Mouse (Mus musculus) lung, adult 18-20 months (tissue): ENCODE measurements around the gene Avl9.
A peak's percentile ranks its signal among the peaks of the same experiment; 100 is the strongest.

Experiments used
- DNase-seq, 2 experiments: peaks; one replicate each; pipeline ENCODE4 v3.0.0; 2022; ENCODE audit warnings: mixed read lengths in 2 of 2

Gene Avl9

GRCm38 (mm10) chr6:56796232-56796631, 81.5 kb downstream of the Avl9 start:
- no peak for DNase-seq

- peak; percentile 31 to 38 for DNase-seq
These were observed 82.0 kb downstream of the Avl9 start for GRCm38 (mm10) chr6:56796668-56797141.

GRCm38 (mm10) chr6:56797311-56798151, 82.8 kb downstream of the Avl9 start, which contains the start of gene Kbtbd2:
TSS of gene Kbtbd2 (minus strand) at chr6:56797813.
- peak; percentile 96 to 97 for DNase-seq

- DNase-seq, result no peak
These were observed 83.4 kb downstream of the Avl9 start for GRCm38 (mm10) chr6:56798152-56798465.

GRCm38 (mm10) chr6:56805026-56805425, 90.3 kb downstream of the Avl9 start:
- no peak for DNase-seq

GRCm38 (mm10) chr6:56806195-56806594, 91.5 kb downstream of the Avl9 start:
- DNase-seq, result no peak

- peak in 1 of 2 experiments; percentile 47 for DNase-seq
These were observed 94.0 kb downstream of the Avl9 start for GRCm38 (mm10) chr6:56808656-56809055.
